Mouse (Mus musculus): ENCODE measurements around the gene Noxa1.

Noxa1 gene

GRCm38 (mm10) chr2:25095109-25095850 lies at the start of gene Noxa1:
Gene Noxa1, minus strand, starts transcription at chr2:25095149.
- DNase-seq (ENCODE audit: low read depth): no peak

- DNase-seq (ENCODE audit: low read depth): no peak
Measured at GRCm38 (mm10) chr2:25141921-25142320, 47.0 kb upstream of the Noxa1 start.

DNA sequence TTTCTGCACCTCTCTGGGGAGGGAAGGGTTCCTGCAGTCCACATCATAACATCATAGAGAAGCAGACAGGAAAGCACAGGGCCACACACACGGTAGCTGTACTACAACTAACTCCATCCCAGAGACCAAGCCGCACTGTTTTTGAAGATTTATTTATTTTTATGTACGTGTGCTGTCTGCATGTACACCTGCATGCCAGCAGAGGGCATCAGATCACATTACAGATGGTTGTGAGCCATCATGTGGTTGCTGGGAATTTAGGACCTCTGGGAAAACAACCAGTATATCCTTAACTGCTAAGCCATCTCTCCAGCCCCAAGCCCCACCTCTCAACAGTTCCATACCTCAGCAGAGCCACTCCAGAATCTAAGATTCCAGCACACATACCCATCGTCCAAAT lies 46.2 kb upstream of the Noxa1 start:
- DNase-seq (ENCODE audit: low read depth): no peak

DNA sequence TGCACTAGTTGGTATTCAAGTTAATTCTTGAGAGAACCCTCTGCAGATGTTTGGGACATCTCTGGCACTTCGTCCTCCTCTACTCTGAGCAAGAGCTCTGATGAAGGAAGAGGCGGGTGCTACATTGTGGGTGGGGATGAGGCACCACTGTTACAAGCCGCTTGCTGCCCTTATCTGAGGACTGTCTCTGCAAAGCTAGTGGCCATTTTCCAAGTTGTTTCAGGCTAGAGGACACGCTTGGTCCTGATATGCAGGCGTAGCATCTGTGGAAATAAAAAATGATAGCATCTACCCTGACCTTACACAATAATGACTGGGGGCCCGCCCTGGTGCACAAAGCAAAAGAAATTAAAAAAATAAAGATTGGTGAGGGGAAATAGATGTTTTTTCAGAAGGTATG lies 42.9 kb upstream of the Noxa1 start:
- no peak for DNase-seq (ENCODE audit: low read depth)

DNA sequence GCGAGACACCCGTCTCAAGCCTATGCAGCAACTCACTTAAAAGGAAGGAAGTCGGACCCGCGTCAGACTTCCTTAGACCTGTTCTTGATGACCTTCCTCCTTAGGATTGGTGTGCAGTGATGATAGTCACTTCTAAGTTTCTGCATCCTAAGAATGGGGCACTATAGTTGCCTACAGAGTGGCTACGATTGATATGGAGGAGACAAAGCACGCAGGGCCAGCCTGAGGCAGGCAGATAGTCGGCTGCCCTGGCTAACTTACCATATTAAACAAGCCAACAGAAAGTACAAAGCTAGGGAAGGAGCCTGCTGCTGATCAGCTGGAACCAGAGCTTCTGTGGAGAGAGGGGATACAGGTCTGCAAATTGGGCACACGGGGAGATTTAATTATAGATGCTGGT lies 36.7 kb upstream of the Noxa1 start:
- DNase-seq (ENCODE audit: low read depth): no peak

DNA sequence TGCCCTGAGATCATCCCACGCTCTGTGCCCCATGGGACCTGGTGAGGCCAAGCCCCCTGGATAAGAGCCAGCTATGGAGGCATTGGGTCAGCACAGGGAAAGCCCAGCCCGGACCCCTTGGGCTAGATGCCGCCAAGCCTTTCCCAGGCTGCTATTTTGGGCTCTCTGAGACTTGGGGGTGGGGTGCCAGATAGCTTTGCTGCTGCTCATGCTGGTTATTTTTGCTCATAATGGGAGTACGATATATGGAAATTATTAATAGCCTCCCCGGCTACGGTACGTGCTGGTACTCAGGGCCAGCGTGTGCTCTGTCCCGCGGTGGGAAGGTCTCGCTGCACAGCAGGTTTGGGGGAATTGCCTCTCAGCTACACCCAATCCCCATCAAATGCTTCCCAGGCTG lies 33.1 kb upstream of the Noxa1 start:
- DNase-seq (ENCODE audit: low read depth): no peak

DNA sequence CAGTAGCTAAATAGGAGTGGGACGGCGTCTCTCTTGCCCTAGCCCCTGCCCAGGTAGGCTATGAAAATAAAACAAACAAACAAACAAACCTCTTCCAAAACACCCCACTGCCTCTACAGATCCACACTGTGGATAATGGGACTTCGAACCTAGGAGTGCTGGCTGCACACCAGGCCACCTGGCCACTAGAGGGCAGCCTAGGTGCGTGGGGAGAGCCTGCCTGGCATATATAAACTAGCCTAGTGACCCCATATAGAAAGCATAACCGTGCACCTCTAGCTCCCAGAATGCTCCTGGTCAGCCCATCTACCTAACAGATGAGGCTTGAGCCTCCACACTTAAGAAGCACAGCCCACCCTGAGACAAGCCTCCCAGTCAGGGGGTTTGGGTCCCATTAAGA lies 32.3 kb upstream of the Noxa1 start:
- DNase-seq (ENCODE audit: low read depth): peak; percentile 82

DNA sequence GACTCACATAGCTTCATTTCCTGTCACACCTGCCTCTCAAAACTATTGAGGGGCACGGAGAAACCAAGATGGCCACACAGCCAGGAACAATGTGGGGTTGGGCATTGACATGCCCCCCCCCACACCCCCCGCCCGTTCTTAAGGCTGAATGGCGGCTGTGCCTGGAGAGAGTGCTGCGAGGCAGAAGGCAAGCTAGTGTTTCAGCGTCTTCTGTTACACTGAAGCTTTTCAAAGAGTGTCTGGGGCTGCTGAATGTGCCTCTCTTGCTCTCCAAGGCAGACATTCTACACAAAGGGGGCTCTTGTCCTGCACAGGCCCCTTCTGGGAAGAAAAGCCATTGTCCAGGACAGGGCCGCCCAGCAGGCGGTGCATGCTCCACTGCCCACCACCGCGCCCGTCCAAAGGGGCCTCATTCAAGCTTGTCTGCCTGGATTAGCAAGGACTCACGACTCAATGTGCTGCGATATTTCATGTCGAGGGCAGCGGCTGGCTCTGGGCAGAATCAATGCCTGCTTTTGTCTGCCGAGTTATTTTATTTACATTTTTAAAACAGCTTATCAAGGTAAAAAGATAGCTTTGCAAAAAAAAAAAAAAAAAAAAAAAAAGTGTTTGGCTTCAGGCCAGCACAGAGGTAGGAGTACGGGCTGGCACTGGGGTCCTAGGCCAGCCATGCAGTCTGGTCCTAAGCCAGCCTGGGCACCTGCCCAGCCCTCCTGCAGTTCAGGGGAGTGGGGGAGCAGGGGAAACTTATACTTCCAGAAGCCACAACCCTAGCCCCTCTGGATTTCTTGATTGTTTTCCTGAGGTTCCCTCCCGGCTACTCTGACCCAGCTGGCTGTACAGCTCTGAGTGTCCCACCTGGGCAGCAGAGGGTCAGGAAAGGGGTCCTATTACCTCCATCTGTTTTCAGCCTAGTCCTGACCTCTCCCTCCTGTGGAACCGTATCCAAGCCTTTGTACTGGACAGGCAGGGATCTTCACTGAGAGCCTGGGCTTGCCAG lies 31.4 kb upstream of the Noxa1 start:
- DNase-seq (ENCODE audit: low read depth): peak; percentile 20

- DNase-seq (ENCODE audit: low read depth): no peak
Measured at GRCm38 (mm10) chr2:25125146-25125545, 30.2 kb upstream of the Noxa1 start.

- DNase-seq (ENCODE audit: low read depth): no peak
Measured at GRCm38 (mm10) chr2:25124411-25124810, 29.5 kb upstream of the Noxa1 start.

DNA sequence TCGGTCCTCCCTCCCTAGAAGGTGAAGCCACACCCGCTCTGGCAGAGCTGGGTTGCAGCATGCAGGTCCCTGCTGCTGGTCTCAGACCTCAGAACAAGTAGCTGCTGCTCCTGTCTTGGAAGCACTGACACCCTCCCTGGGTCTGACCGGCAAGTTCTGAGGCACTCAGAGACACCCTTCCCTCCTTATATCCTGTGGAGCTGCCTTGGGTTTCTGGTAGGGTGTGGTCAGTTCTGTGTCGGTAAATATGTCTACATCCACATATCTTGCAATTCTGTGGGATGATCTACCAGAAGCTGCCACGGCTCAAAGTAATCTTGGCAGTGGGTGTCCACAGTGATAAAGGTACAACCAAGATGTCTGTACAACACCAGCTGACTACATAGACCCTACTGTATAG lies 28.6 kb upstream of the Noxa1 start:
- no peak for DNase-seq (ENCODE audit: low read depth)

DNA sequence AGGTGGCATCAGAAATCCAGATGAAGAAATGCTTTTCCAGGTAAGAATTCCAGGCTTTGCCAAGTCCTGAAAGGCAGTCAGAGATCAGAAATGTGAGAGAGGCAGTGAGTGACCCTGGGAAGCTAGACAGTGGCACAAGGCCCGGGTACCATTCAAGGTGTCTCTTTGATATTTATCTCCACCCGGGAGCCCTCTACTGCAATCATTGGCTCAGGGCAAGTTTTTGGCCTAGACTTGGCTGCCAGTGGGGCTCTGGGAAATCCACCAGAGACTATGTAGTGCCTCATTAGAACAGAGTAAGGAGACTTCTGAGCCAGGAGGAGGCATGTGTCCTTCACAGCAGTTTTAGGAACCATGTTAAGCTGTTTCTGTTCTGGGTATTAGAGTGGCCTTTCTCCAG lies 27.7 kb upstream of the Noxa1 start:
- DNase-seq (ENCODE audit: low read depth): no peak

- no peak for DNase-seq (ENCODE audit: low read depth)
Measured at GRCm38 (mm10) chr2:25120963-25121362, 26.0 kb upstream of the Noxa1 start.

- no peak for DNase-seq (ENCODE audit: low read depth)
Measured at GRCm38 (mm10) chr2:25115442-25115841, 20.5 kb upstream of the Noxa1 start.

GRCm38 (mm10) chr2:25114308-25114707 lies 19.4 kb upstream of the Noxa1 start:
- no peak for DNase-seq (ENCODE audit: low read depth)

DNA sequence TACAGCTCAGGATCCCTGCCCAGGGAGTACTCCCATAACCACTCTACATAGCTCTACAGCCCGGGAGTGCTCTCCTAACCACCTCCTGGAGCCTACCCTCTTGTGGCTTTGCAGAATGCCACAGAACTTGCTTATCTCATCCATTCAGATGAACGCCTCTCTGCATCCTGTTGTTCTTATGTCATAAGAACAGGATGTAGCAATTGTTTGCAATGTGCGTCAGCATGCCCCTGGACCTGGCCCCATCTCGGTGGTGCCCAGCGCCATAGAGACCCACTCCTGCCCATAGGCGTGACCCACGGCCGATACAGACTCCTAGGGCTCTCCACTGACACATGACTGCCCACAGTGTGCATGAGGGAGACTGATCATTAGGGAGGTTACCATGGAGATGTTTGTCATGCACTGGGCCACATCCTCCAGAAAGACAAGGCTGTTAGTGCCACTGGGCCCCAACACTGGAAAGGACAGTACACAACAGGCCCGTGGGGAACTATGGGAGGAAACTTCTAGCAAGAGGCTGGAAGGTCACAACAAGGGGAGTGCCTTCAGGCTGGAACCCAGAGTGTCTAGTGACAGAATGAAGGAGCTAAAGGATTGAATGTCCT lies 16.3 kb upstream of the Noxa1 start:
- peak; percentile 45 for DNase-seq (ENCODE audit: low read depth)

DNA sequence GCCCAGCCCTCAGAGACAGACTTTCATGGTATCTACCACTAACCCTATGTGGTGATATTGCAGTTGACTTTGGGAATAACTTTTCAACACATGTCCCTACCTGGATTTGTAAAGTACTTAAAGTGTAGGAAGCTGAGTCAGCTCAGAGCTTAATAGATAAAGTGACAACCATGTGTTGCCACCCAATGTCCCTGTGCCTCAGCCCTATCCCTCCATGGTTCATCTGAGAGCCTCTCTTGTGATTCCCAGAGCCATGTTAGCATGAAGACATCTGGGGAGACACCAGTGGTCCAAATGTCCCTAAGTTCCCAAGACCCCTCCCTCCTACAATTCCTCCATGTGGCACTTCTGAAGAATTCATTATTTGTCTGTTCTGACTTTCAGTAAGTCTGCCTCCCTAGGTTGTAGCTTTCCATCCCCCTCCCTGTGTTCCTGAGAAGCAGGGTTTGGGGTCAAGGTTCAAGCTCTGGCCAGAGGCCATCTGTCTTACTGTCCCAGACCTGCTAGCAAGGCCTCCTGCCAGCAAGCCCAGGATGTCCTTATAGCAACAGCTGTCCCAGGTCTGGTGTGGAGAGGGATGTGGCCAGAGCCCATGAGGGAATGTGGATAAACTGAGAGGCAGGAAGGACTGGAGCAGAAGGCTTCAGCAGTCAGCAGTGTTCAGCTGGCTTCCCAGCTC lies 15.7 kb upstream of the Noxa1 start:
- DNase-seq (ENCODE audit: low read depth): no peak

- DNase-seq (ENCODE audit: low read depth): no peak
Measured at GRCm38 (mm10) chr2:25109487-25109886, 14.5 kb upstream of the Noxa1 start.

DNA sequence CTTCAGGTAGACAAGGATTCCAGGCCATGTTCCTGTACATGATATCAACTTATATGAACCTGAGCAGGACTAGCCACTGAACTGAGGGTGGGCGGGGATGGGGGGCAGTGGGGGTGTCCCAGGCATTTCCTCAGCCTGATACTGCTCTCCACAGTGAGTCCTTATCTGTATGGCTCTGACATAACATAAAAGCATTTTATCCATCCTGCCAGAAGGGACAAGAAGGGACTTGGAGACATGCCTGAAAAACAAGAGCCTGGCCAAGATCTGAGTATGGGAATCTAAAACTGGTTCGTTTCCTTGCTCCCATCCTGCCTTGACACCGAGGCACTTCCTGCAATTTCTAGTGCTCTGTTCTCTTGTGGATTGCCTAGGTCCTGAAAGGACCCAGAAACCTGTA lies 11.1 kb upstream of the Noxa1 start:
- no peak for DNase-seq (ENCODE audit: low read depth)

DNA sequence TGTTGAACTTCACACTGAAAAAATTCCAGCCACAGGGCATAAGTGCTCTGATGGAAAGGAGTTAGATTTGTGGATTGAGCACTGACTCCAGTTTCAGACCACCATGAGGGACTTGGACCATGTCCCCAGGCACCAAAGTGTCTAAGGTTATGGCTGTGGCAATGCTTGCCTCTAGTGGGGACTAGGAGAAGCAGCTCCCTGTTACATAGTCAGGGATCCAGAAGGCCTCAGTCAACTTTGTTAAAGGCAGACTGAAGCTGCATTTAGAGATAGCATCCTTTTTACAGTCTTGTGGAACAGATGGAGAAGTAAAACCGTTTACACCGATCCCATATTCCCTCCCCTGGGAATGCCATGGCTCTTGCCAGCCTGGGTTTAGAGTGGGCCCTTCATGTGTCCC lies 9.2 kb upstream of the Noxa1 start:
- DNase-seq (ENCODE audit: low read depth): no peak

GRCm38 (mm10) chr2:25099703-25100102 lies 4.8 kb upstream of the Noxa1 start:
- no peak for DNase-seq (ENCODE audit: low read depth)

DNA sequence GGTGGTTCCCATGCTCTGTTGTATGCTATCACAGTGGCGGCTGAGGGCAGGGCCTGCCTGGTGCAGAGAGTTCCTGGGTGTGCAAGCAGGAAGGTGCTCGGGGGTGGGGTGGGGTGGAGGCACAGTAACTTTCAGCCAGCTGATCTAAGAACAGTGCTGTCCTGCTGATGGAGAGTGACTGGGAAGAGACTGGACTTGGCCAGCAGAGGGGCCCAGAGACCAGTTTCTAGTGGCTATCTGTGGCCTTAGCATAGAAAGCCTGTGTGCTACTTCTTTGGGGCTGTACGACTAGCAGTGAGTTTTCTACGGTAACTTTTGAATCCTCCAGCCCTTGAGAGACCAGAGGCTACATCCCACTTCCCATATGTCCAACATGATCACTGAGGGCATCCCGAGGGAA lies 4.0 kb upstream of the Noxa1 start:
- DNase-seq (ENCODE audit: low read depth): no peak

All from naive thymus-derived CD4-positive, alpha-beta T cell, adult 2 months (primary cell).